ENCODE assay signal across 15 mouse cellular contexts in the genomic region with DNA sequence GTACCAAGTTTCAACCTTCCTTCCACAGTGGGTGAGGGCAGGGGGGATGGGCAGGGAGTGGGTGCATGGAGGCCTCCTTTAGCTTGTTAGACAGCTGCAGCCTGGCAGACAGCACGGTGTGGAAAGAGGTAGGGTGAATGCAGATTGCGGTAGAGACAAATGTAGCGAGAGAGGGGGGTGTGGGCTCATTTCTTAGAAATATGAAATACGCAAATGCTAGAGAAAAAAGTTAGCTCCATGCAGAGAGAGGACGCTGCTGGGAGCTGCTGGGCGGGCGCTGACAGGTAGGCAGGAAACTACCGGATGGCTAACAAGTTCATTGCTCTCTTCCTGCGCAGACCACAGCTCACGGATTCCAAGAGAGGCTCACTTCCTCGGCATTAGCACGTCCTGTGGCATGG. TPM values are rescaled to one million over a fixed set of nuclear protein-coding genes. Genes with fewer than 3 reads are reported as not detected.
DNase-seq lines count a peak whose midpoint lies in the region; ATAC-seq and TF ChIP-seq lines count a peak whose summit lies in the region.
"Had no signal": no experiment of that assay in that cellular context is flagged by ENCODE, and none has a peak within 500 bp of the region (broad histone marks: within the 10 kb centered on the region; RNA-seq: fewer than 3 reads in every experiment).

No protein-coding gene starts in this region.

- no peak overlapping the region for H3K9ac ChIP-seq in heart, embryonic 16.5 days (ENCODE audit: low read length)
- no peak overlapping the region for H3K9ac ChIP-seq in midbrain, embryonic 13.5 days (replicated peaks)
- H3K9ac ChIP-seq: forebrain, postnatal 0 days; intestine, embryonic 15.5 days had no signal

- H3K27me3 ChIP-seq in heart, embryonic 16.5 days (ENCODE audit: control insufficient read depth, insufficient read depth, low read length) = no peaks in the 10 kb centered on the region
- H3K27me3 ChIP-seq in E14TG2a.4 (ENCODE audit: insufficient read depth, low read length) = peaks cover 5% of the 10 kb centered on the region; the same call in 1 of the 2 replicates
- no peaks in the 10 kb centered on the region for H3K27me3 ChIP-seq in midbrain, embryonic 13.5 days
- H3K27me3 ChIP-seq: intestine, embryonic 15.5 days; Patski had no signal

- peaks cover 4% of the 10 kb centered on the region; the same call in 1 of the 2 replicates for H3K4me1 ChIP-seq in heart, embryonic 16.5 days (ENCODE audit: control insufficient read depth, insufficient read depth, low read length)
- peaks cover 61% of the 10 kb centered on the region for H3K4me1 ChIP-seq in E14TG2a.4 (replicated peaks; ENCODE audit: low read depth, low read length)
- no peaks in the 10 kb centered on the region for H3K4me1 ChIP-seq in midbrain, embryonic 13.5 days (replicated peaks)

- TF ChIP-seq CTCF in E14TG2a.4 (conservative IDR thresholded peaks at IDR 0.05; ENCODE audit: low read length) = no peak

- H3K4me3 ChIP-seq in heart, embryonic 16.5 days (ENCODE audit: low read length) = no peak overlapping the region
- peak overlapping the region; percentile 17; the same call in 1 of the 2 replicates for H3K4me3 ChIP-seq in E14TG2a.4 (replicated peaks; ENCODE audit: low read length)
- no peak overlapping the region for H3K4me3 ChIP-seq in midbrain, embryonic 13.5 days (replicated peaks)
- H3K4me3 ChIP-seq: intestine, embryonic 15.5 days; limb, embryonic 10.5 days had no signal

- no peaks in the 10 kb centered on the region for H3K36me3 ChIP-seq in heart, embryonic 16.5 days (ENCODE audit: control insufficient read depth, insufficient read depth)
- no peaks in the 10 kb centered on the region for H3K36me3 ChIP-seq in E14TG2a.4 (ENCODE audit: insufficient read depth, low read length)
- no peaks in the 10 kb centered on the region for H3K36me3 ChIP-seq in midbrain, embryonic 13.5 days
- H3K36me3 ChIP-seq: intestine, embryonic 15.5 days; limb, embryonic 10.5 days had no signal

- H3K4me2 ChIP-seq in heart, embryonic 16.5 days (ENCODE audit: low read depth, low read length) = no peak overlapping the region
- H3K4me2 ChIP-seq in midbrain, embryonic 13.5 days (replicated peaks) = no peak overlapping the region
- H3K4me2 ChIP-seq: intestine, embryonic 15.5 days had no signal

- DNase-seq in heart, adult 9 months (ENCODE audit: low spot score in 2 of 2) = no peak
- DNase-seq in thymus, postnatal 10 days (ENCODE audit: low spot score in 2 of 2) = peak; percentile 84 to 85
- DNase-seq in adrenal gland, adult 2 months = no peak
- no peak for DNase-seq in retina, embryonic 14.5 days (ENCODE audit: low spot score)
- DNase-seq: adrenal gland, adult 8-10 months; forebrain, postnatal 0 days; gastrocnemius, postnatal 36 days had no signal

- WGBS in heart, embryonic 16.5 days = 65% methylated on average over 12 of the region's 12 CpGs
- 80% methylated on average over 12 of the region's 12 CpGs for WGBS in midbrain, embryonic 13.5 days

- H3K9me3 ChIP-seq in heart, embryonic 16.5 days (replicated peaks; ENCODE audit: control insufficient read depth, low read length) = no peaks in the 10 kb centered on the region
- H3K9me3 ChIP-seq in E14TG2a.4 (ENCODE audit: low read length) = no peaks in the 10 kb centered on the region
- H3K9me3 ChIP-seq in midbrain, embryonic 13.5 days = no peaks in the 10 kb centered on the region
- H3K9me3 ChIP-seq: intestine, embryonic 15.5 days; limb, embryonic 10.5 days had no signal

- peak overlapping the region; percentile 62; the same call in 1 of the 2 replicates for H3K27ac ChIP-seq in heart, embryonic 16.5 days (ENCODE audit: low read length)
- H3K27ac ChIP-seq in midbrain, embryonic 13.5 days = no peak overlapping the region
- H3K27ac ChIP-seq: intestine, embryonic 15.5 days; kidney, postnatal 0 days; limb, embryonic 10.5 days had no signal

- no peak; the same call in 1 of the 2 replicates for ATAC-seq in heart, embryonic 16.5 days (replicated peaks; ENCODE audit: extremely low read depth, insufficient read depth, low FRiP score)
- ATAC-seq in megakaryocyte progenitor cell, adult 5-6 weeks (replicated peaks; ENCODE audit: poor library complexity) = 0 out of 2 replicates have a peak, but pooled peaks have one; percentile 14
- ATAC-seq in midbrain, embryonic 13.5 days = no peak
- ATAC-seq: forebrain, postnatal 0 days; intestine, embryonic 15.5 days; Patski had no signal

RNA-seq across cellular contexts. Expression of gene Fam102a, which starts 41.8 kb away (rescaled TPM):
- 5.8 and 6.6 TPM in 2 replicates for polyA plus RNA-seq in heart, embryonic 16.5 days (2015; fragmentation: Nextera tagmentation; extraction: Ambion mirVana)
- total RNA-seq in megakaryocyte progenitor cell, adult 5-6 weeks (2015) = 1.9 and 2.9 TPM in 2 replicates
- total RNA-seq in megakaryocyte progenitor cell, adult 5-6 weeks (2017) = 1.9 and 2.2 TPM in 2 replicates
- total RNA-seq in adrenal gland, adult 2 months (2021) = 10 to 100 TPM; 37.1 to 40.8 TPM
- 40.2 and 43.1 TPM in 2 replicates for polyA plus RNA-seq in adrenal gland, adult 2 months (2012; rRNA removed)
- 5.6 and 7.3 TPM in 2 replicates for polyA plus RNA-seq in midbrain, embryonic 13.5 days (2015; fragmentation: Nextera tagmentation; extraction: Ambion mirVana)

RNA-seq across cellular contexts. Expression of gene Slc25a25, which starts 42.1 kb away (rescaled TPM):
- polyA plus RNA-seq in heart, embryonic 16.5 days (2015; fragmentation: Nextera tagmentation; extraction: Ambion mirVana) = 12.2 and 12.8 TPM in 2 replicates
- 5.2 and 6.4 TPM in 2 replicates for total RNA-seq in megakaryocyte progenitor cell, adult 5-6 weeks (2015)
- 10.7 and 11.5 TPM in 2 replicates for total RNA-seq in megakaryocyte progenitor cell, adult 5-6 weeks (2017)
- total RNA-seq in adrenal gland, adult 2 months (2021) = 10 to 100 TPM; 34.0 to 79.5 TPM
- polyA plus RNA-seq in adrenal gland, adult 2 months (2012; rRNA removed) = 35.2 and 36.8 TPM in 2 replicates
- polyA plus RNA-seq in midbrain, embryonic 13.5 days (2015; fragmentation: Nextera tagmentation; extraction: Ambion mirVana) = 45.4 and 50.1 TPM in 2 replicates

RNA-seq across cellular contexts. Expression of gene Naif1, which starts 43.0 kb away (rescaled TPM):
- polyA plus RNA-seq in heart, embryonic 16.5 days (2015; fragmentation: Nextera tagmentation; extraction: Ambion mirVana) = 5.1 and 5.6 TPM in 2 replicates
- total RNA-seq in megakaryocyte progenitor cell, adult 5-6 weeks (2015) = 1.5 and 1.9 TPM in 2 replicates
- total RNA-seq in megakaryocyte progenitor cell, adult 5-6 weeks (2017) = 3.5 TPM in 2 replicates
- total RNA-seq in adrenal gland, adult 2 months (2021) = 1 to 10 TPM; 5.1 to 5.9 TPM
- 6.1 and 6.6 TPM in 2 replicates for polyA plus RNA-seq in adrenal gland, adult 2 months (2012; rRNA removed)
- 5.1 and 6.1 TPM in 2 replicates for polyA plus RNA-seq in midbrain, embryonic 13.5 days (2015; fragmentation: Nextera tagmentation; extraction: Ambion mirVana)

Comparison
In these comparisons a context has a peak if more than half of its experiments do, and no peak if none do; other contexts are left out.
1. DNase-seq: peak in thymus, postnatal 10 days (2 of 2); none in heart, adult 9 months (0 of 2), adrenal gland, adult 2 months (single experiment) and retina, embryonic 14.5 days (single experiment).